Mouse (Mus musculus) ES-E14 (cell line): ENCODE measurements at regions not wholly inside any gene's neighbourhood (a gene's known extent, or its start where the extent isn't known, plus 50 kb on each side); places are given as distances from the start of the nearest gene placed in this dataset.

Source experiments
- HCFC1 ChIP-seq: IDR thresholded peaks from 2 replicates; pipeline ENCODE4 v1.6.1; 2012; ENCODE audit warnings: low read length, inconsistent platforms, borderline replicate concordance; ENCODE audit not compliant: insufficient read depth
- MAFK ChIP-seq: IDR thresholded peaks from 2 replicates; pipeline ENCODE4 v1.6.1; 2014; ENCODE audit warnings: mild to moderate bottlenecking, low read depth, low read length, inconsistent platforms; ENCODE audit not compliant: insufficient read depth
- ZC3H11A ChIP-seq: IDR thresholded peaks from 2 replicates; pipeline ENCODE4 v1.6.1; 2012; ENCODE audit warnings: low read depth, mild to moderate bottlenecking, inconsistent platforms, low read length, borderline replicate concordance

GRCm38 (mm10) chr10:51417221-51417911 lies 63.0 kb upstream of the Gm49339 start:
- TF ChIP-seq ZC3H11A = no peak
- no peak for TF ChIP-seq MAFK
- no peak for TF ChIP-seq HCFC1
